Mouse (Mus musculus) heart, adult 11 months (tissue): ENCODE data around the gene Aars2.
A peak's percentile ranks its signal among the peaks of the same experiment; 100 is the strongest.

Source experiments
- DNase-seq: peaks from one replicate; pipeline ENCODE4 v3.0.0; 2022

The Aars2 gene

DNA sequence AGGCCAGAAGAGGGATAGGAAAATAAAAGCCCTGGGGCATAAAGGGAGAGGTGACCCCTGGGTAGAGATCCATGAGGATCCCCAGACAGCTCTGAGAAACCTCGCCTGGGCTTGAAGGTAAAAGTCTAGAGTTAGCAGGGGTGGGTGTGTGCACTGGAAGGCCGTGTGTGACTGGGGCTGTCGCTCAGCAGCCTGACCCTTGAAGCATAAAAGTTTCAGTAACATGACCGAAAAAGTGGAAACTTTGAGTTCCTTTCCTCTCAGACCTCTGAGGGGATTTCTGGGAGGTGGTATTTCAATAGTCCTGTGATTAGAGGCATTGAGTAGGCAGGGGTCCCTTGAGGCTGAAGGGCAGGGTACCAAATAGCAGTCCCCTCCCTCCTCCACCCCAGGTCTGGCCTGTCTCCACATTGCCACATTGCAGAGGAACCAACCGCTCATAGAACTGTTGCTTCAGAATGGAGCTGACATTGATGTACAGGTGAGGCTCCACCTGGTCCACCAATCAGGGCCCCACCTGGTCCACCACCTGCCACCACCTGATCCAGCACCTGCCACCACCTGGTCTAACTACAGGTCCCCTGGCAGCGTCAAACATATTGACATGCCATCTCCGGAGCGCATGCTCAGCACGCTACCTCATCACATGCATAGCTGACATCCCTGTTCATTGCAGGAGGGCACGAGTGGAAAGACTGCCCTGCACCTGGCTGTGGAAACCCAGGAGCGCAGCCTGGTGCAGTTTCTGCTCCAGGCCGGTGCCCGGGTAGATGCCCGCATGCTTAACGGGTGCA is 53.3 kb downstream of the Aars2 start:
- no peak for DNase-seq

DNA sequence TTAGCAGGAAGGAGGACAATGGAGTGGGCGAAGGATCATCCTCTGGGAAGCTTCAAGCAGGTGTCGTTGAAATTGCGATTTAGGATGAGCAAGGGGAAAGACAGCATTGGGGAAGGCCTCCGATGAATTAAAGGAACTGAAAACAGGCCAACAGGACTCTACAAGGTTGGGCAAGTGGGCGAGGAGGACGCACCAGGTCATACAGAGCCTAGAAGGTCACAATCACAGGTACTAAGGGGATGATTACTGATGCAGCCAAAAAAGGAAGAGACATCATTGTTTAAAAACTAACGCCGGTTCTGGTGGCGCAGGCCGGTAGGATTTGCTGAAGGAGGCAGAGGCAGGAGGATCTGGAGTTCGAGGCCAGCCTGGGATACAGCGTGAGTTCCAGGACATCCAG is 56.6 kb downstream of the Aars2 start:
- DNase-seq = no peak

DNA sequence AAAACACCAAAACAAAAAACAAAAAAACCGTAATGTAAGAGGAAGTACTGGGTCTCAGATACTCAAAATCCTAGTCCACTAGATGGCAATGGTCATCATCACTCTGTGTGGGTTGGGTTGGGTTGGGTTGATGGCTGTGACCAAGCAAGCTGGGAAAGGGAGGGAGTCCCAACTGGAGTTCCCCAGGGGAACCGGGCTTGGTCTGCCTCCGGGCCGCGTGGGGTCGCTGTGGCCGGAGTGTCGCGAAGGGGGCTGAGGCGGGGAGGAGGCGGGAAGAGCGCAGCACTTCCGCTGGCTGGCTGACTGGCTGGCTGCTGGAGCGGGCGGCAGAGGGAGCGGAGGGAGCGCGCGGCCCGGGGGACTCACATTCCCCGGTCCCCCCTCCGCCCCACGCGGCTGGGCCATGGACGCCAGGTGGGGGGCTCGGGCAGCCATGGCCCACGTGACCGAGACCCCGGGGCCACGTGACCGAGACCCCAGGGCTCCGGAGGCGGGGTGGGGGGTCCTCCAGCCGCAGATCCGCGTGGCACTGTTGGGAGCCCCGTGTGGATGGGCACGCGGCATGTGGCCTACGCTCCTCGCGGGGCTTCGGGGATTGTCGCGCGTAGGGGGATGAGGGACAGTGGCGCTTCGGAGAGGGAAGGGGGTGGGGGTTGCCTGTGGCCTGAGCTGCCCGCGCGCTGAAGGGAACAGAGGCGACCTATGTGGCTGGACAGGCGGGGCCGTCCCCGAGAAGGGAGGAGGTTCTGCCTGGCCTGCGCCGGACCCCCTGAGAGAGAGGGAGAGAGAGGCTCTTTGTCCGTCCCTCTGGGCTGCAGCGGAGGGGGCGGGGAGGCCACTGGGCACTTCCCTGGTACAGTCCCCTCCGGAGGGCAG is 57.3 kb downstream of the Aars2 start, which contains the start of gene Slc35b2:
Gene Slc35b2, plus strand, starts transcription at position 220 of the 876 bp plus-strand sequence.
- peak; percentile 100 for DNase-seq

DNA sequence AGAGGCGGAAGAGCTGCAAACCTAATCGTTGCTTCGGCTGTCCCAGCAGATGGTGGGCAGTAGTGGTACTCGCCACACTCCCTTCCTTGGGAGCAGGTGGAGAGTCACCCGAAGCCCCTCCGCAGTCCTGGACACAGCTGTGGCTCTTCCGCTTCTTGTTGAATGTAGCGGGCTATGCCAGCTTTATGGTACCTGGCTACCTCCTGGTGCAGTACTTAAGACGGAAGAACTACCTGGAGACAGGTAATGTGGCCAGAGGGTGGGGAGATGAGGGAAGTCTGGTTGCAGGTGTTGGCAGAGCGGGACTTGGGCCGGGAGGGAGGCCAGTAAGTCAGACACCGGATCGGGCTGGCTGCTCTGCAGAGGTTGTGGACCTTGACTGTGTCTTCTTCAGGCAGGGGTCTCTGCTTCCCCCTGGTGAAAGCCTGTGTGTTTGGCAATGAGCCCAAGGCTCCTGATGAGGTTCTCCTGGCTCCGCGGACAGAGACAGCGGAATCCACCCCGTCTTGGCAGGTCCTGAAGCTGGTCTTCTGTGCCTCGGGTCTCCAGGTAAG is 58.0 kb downstream of the Aars2 start:
- DNase-seq = peak; percentile 95

DNA sequence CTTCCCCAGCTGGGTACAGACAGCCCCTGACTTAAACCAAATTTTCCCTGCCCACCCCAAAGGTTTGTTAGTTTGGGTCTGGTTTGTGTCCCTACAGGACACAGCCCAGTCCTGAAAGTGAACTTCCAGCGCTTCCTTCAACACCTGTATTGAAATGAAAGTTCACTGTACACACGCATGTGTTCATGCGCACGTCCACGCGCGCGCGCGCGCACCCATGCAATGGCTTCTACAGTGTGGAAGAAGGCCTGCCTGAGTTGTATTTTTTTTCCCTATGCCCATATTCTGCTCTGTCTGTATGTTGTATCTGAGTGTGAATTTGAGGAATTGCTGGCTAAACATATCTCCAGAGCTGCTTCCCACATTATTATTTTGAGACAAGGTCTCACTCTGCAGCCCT is 58.5 kb downstream of the Aars2 start:
- no peak for DNase-seq

DNA sequence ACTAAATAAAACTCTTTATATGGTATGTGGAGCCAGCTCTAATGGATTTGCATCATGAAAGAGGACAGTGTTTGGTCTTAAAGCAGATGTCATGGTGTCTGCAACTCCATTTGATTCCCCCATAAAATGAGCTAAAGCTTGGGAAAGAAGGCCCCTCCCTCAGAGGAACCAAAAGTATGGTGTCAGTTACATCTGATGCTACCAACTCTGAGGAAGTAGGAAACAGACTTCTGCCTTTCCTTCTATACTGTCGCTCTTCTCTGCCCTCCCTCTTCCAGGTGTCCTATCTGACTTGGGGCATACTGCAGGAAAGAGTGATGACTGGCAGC is 59.4 kb downstream of the Aars2 start:
- no peak for DNase-seq

DNA sequence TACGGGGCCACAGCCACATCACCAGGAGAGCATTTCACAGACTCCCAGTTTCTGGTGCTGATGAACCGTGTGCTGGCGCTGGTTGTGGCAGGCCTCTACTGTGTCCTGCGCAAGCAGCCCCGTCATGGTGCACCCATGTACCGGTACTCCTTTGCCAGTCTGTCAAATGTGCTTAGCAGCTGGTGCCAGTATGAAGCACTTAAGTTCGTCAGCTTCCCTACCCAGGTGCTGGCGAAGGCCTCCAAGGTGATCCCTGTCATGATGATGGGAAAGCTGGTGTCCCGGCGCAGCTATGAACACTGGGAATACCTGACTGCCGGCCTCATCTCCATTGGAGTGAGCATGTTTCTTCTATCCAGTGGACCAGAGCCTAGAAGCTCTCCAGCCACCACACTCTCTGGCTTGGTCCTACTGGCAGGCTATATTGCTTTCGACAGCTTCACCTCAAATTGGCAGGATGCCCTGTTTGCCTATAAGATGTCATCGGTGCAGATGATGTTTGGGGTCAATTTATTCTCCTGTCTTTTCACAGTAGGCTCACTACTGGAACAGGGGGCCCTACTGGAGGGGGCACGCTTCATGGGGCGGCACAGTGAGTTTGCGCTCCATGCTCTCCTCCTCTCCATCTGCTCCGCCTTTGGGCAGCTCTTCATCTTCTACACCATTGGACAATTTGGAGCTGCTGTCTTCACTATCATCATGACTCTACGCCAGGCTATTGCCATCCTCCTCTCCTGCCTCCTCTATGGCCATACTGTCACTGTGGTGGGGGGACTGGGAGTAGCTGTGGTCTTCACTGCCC is 59.9 kb downstream of the Aars2 start:
- DNase-seq = no peak

DNA sequence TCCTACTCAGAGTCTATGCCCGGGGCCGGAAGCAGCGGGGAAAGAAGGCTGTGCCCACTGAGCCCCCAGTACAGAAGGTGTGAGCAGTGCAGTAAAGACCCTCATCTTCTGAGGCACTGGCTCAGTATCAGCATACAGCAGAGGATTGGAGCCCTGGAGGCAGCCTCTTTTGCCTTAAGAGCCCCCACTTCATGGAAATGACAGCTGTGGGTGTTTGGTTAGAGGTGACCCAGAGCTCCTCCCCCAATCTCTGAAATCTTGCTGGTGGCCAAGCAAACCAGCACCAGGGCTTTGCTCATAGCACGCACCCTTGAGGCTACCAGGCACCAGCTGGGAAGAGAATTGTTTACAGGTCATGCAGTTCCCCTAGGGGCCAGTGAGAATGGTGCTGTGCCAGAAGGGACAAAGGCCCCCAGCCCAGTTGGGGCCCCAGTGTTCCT is 60.5 kb downstream of the Aars2 start:
- DNase-seq = no peak

DNA sequence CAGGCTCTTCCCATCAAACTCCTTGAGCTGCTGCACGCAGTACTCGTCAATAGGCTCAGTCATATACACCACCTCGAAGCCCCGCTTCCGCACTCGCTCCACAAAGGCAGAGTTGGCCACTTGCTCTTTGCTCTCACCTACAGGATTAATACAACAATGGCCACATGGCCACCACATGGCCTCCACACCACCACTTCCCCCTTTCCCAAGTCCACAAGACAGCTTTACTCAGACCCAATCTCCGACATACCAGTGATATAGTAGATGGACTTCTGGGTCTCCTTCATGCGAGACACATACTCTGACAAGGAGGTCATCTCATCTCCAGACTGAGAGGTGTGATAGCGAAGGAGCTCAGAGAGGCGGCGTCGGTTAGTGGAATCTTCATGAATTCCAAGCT is 62.3 kb downstream of the Aars2 start:
- DNase-seq = no peak

DNA sequence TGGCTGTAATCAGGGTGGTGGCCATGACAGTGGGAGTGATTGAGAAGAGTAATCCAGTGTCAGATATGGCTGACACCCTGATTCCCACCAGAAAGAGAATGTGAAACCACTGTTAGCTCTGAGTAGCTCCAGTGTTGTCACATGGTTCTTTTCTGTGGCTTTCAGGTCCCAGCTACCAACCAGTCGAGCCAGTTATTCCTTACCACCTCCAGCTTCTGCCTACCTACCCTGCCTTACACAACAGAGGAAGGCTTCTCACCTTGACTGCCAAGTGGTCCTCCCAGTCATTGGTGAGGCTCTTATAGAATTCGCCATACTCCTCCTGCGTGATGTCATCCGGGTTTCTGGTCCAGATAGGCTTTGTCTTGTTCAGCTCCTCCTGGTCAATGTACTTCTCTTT is 63.4 kb downstream of the Aars2 start:
- no peak for DNase-seq
